Mouse (Mus musculus): ENCODE results near the gene Gm34653.

Gm34653 gene

DNA sequence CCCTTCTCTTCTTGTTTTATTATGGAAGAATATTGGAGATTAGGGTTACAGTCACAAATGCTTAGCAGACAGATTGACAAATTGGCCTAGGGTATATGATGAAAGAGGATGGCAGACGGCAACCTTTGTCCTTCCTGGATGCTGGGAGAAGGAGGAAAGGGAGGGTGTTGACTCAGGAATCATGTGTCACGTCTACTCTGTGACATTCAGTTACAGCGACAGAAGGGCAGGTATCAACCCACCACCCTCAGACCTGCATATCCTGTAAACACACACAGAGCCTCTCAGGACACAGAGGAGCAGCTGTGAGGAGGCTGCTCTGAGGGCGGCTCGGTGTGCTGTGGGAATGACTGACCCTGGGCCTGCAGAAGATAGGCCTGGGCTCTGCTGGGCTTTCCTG is 50.4 kb downstream of the Gm34653 start:
- no peak for DNase-seq (ENCODE audit: low spot score in 2 of 2)

DNA sequence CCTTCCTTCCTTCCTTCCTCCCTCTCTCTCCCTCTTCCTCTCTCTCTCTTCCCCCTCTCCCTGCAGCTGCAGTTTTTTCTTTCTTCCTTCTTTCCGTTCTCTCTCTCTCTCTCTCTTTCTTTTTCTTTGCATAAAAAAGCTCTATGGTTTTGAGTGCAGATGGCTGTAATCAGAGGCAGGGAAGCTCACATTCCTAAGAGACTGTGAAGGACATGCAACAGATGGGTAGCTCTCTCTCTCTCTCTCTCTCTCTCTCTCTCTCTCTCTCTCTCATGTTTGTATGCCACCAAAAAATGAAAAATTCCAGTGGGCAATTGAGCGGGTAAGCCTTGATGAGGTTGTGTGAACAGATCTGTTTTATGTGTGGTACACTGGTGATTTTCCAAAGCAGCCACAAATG is 51.4 kb downstream of the Gm34653 start:
- no peak for DNase-seq (ENCODE audit: low spot score in 2 of 2)
